Mouse (Mus musculus): ENCODE data around the gene Foxn3.

GRCm38 (mm10) chr12:99304056-99304455 lies 259.3 kb downstream of the Foxn3 start:
- TF ChIP-seq POLR2AphosphoS2 (IDR thresholded peaks at IDR 0.05; ENCODE audit: insufficient read length, low read depth), result no peak
- TF ChIP-seq E2F4 (IDR thresholded peaks at IDR 0.05; ENCODE audit: insufficient read depth), result no peak
- TF ChIP-seq MAX (IDR thresholded peaks at IDR 0.05; ENCODE audit: low read depth), result no peak
- no peak for TF ChIP-seq USF1 (IDR thresholded peaks at IDR 0.05; ENCODE audit: low read depth)
- no peak for TF ChIP-seq POLR2A (IDR thresholded peaks at IDR 0.05; ENCODE audit: insufficient read length, low read depth)
- no peak for TF ChIP-seq TCF3 (IDR thresholded peaks at IDR 0.05; ENCODE audit: insufficient read length, low read depth)
- TF ChIP-seq MYOD1 (IDR thresholded peaks at IDR 0.05; ENCODE audit: control insufficient read depth in 1 of 3, insufficient read length in 2 of 3, low read depth in 2 of 3), result no peak
- no peak for TF ChIP-seq TCF12 (IDR thresholded peaks at IDR 0.05; ENCODE audit: insufficient read depth, poor library complexity, severe bottlenecking)
- TF ChIP-seq CEBPB (IDR thresholded peaks at IDR 0.05; ENCODE audit: insufficient read depth, poor library complexity, severe bottlenecking), result no peak

Measured in myocyte (in vitro differentiated cells).